Mouse (Mus musculus): Measurements from ENCODE around the gene Ccdc172. TPM values are rescaled to one million over a fixed set of nuclear protein-coding genes. Genes with fewer than 3 reads are reported as not detected.
A peak's percentile ranks its signal among the peaks of the same experiment; 100 is the strongest.

Gene Ccdc172
- not detected for total RNA-seq (2021)

GRCm38 (mm10) chr19:58511818-58512217 is at the start of gene Ccdc172:
Ccdc172 (plus strand) TSS chr19:58511993.
- intact Hi-C loops (cut with DNase I) = no loop called here
- DNase-seq = no peak

DNA sequence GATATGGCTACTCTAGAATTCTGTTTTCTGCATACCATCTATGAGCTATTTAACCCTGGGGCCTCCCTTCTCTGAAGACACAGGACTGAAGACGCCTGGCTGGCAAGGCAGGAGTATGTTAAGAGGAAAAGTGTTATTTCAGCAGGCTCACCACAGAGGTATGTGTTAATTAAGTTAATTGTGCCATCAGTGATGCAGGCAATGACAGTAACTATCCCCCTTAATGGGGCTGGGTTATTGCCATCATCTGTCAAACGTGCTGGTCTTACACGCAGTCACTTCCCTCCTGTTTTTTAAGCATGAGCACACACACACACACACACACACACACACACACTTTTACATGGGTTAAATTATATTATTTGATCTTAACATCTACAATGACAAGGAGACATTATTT is 48.0 kb upstream of the Ccdc172 start:
- intact Hi-C loops (cut with DNase I) = no loop called here

GRCm38 (mm10) chr19:58468331-58468730 is 43.5 kb upstream of the Ccdc172 start:
- intact Hi-C loops (cut with DNase I) = loop anchor here (2.0 to 5.0 kb wide), 6 partner anchors 156 to 814 kb away; no protein-coding TSS in a partner anchor
- DNase-seq = no peak

More for the DNA sequence above, 48.0 kb upstream of the Ccdc172 start:
- DNase-seq = no peak

DNA sequence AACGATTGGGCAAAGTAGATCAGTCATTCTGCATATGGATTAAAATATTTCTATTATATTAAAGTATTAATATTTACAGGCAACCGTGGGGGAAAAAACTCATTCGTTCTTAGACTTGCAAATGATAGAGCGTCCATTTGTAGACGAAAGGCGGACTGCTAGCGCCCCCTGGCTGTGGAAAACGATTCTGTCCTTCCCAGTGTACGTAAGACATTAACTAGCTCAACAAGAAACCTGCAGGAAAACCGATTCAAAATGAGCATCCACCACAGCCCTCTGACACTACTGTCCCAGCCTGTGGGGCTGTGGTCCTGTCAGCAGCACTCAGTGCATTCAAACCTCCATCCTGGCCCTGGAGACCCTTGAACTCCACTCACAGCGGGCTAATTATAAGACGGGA is 42.4 kb upstream of the Ccdc172 start:
- peak; percentile 80 to 92 for DNase-seq
- intact Hi-C loops (cut with DNase I) = loop anchor here (1.0 to 5.0 kb wide), 8 partner anchors 157 to 815 kb away; no protein-coding TSS in a partner anchor

DNA sequence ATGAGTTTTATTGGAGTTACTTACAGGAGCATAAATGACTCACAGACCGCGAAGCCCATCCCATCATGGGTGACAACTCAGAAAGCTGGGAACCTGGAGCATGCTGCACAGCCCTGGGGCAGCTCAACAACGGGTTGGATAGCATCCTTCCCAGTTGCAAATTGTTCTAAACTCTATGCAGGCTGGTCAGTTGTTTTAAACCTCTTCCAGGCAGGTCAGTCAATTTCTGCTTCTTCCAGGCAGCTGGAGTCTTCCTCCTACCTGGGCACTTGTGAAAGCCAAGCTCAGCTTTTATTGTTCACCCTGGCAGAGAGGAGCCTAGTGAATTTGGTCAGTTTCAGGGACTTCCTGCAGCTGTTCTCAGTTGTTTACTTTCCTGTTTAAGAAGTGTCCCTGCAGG is 37.5 kb upstream of the Ccdc172 start:
- intact Hi-C loops (cut with DNase I) = no loop called here
- no peak for DNase-seq

DNA sequence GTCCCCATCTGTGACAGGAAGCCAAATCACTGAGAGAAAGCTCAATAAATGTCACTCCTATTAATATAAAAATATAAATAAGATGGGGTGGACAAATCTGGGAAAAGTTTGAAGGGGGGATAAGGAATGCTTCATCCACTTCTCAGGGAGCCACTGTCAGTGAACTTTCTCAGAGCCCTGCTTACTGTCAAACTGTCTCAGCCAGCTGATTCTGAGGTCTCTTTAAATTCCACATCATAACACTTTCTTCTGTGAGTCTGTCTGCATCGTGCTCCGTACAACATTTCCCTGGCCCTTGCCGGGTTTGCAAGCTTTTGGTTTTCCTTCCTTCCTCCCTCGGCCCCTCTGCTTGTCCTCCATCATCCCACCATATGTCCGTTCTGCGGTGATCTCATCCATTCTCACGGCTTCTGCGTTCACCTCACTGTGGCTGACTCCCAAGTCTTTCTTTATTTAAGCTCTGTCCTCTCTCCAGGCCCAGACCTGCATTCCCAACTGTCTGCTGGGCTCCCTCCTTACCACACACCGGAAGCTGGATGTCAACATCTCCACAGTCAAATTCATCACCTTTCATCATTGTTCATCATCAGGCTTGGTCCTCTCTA is 29.3 kb upstream of the Ccdc172 start:
- DNase-seq = no peak

DNA sequence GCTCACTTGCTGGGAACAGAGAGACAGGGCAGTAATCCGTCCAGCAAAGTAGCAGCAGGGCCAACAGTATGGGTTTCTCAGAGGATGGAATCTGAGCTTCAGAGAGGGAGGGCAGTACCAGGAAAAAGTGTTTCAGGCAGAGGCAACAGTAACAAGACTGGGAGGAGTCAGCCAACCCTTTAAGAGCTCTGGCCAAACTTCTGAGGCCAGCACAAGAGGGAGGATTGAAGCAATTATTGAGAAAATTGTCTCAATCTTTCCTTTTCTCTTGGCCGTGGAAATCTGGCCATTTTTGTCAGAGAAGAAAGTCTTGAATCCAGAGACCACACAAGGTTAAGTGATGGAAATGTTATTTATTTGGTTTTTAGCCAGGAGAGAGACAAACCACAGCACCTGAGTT is 25.1 kb upstream of the Ccdc172 start:
- intact Hi-C loops (cut with DNase I) = no loop called here
- DNase-seq = no peak

More for the DNA sequence above, 29.3 kb upstream of the Ccdc172 start:
- intact Hi-C loops (cut with DNase I) = no loop called here

DNA sequence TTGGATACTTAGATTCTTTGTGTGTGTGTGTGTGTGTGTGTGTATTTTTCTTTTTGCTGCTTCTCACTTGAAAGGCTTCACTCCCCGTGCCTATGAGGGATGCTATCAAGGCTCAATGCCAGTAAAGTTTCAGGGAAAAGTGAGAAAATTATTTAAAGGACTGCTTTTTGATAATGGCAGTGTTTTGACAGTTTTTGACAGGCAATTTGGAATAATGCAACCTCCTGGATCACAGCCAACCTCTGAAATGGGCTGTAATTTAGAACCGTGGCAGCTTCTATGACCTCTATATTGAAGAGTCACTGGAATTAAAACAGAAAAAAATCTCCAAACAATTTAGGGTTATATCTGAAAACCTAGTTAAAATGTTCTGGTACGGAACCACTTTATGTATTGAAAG is 14.7 kb upstream of the Ccdc172 start:
- intact Hi-C loops (cut with DNase I) = no loop called here
- no peak for DNase-seq

DNA sequence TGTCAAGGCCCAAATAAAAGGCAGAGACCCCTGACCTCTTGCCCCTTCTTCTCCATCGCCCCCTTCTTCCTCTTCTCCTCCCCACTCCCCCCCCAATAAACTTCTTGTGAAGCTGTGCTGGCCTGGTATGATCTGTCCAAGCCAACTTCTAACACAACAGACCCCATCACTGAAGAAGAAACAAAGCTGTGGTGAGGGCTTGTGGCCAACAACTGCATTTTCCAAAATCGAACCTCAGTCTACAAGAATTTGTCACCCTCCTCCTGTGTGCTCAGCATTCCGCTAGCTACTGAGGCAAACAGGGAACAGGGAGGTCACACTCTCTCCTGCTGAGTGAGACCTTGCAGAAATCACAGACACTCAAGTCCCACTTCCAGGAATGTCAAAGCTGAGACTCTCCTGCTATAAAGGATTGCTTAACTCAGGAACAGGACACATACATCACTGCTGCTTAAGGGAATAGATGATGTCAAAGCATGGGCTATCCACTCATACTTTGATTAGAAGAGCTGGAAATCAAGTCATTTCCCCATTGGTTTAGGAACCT is 12.3 kb upstream of the Ccdc172 start:
- intact Hi-C loops (cut with DNase I) = no loop called here
- DNase-seq = no peak

DNA sequence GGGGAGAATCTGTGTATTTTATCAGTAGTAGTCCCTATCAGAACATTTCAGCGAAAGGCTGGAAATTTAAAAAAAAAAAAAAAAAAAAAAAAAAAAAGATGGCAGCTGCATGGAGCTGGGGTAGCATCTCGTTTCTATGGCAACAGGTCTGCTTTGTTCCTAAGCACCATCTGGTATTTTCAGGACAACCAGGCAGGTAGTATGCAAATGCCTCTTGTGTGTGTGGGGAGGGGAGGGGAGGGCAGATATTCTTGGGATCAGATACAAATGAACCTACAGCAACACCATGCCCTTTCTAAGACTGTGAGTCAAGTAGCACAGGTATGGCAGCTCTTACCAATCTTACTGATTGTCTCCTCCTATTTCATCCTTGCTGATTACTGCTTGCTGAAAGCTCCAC is 11.7 kb upstream of the Ccdc172 start:
- DNase-seq = no peak
- intact Hi-C loops (cut with DNase I) = no loop called here

DNA sequence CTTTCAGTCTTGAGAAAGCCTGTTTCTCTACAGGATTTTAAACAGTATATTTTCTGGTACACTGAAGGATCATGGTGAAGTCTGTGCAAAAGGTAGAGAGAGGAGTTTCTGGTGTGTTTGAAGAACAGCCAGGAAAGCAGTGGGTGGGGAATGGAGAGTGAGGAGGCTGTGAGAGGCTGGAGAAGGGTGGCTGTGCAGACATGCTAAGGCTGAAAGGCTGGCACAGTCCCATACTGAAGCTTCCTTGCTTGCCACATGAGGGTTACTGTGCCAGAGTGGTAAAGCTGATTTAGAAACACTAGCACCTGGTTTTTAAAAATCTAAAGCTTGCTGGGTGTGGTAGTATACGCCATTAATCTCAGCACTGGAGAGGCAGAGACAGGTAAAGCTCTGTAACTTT is 9.9 kb downstream of the Ccdc172 start:
- intact Hi-C loops (cut with DNase I) = no loop called here

DNA sequence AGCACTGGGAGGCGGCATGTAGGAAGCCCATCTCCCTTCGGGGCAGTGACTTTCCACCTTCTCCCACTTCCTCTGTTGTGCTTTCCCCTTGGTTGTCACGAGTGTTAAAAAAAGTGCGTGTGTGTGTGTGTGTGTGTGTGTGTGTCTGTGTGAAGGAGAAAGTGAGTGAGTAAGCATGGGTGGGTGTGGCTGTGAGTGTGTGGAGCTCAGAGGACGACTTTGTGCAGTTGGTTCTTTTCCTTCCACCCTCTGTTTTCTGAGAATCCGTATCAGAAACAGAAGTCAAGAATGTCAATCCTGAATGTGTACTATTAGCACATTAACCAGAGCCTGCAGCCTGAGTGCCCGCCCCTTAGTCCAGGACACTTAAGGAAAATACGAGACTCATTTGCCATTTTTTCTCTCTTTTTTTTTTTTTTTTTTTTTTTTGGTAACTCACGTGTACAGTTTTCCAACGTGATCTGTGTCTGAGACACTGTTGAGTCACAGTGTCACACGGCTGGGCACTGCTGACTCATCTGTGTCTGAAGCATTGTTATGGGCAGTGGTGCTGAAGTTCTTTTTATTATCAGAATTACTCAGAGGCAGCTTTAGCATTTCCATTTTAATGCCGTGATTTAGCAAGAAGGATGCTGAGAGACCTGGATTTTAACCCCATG is 12.1 kb downstream of the Ccdc172 start:
- intact Hi-C loops (cut with DNase I) = no loop called here

More for the DNA sequence above, 9.9 kb downstream of the Ccdc172 start:
- DNase-seq = no peak

DNA sequence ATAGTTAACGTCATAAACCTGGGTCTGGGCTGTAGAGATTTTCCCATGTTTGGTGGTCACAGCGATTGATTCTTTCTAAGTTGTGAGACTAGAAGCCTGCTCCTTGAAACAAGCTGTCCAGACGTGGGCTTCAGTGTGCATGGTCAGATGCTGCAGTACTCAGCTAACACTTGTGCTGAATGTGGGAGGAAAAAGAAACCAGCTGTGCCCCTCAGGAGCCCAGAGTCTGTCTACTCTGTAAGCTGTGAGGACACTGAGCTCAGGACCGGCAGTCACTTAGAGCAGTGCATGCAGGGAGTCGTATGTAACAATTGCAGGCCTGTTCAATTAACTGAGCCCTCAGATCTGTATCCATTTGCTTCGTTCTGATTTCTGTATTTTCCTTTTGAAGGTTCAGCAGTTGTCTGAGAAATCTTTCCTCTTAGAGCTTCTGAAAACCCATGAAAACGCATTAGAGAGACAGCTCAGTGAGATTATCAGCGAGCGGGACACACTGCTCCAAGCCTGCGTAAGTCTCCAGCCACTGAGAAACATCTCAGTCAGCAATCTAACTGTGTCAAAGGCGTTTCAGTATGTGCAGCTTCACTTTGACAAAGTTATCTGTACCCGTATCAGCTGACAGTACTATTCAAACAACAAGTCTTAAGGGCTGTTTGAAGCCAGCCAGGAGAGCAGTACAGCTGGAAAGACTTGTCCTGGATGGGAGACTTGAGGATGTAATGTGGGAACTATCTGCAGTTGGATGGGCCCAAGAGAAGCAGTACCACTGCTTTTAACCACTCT is 13.9 kb downstream of the Ccdc172 start:
- intact Hi-C loops (cut with DNase I) = no loop called here

More for the DNA sequence above, 12.1 kb downstream of the Ccdc172 start:
- no peak for DNase-seq

GRCm38 (mm10) chr19:58533077-58533476 is 21.3 kb downstream of the Ccdc172 start:
- DNase-seq = no peak
- intact Hi-C loops (cut with DNase I) = no loop called here

More for the DNA sequence above, 13.9 kb downstream of the Ccdc172 start:
- no peak for DNase-seq

DNA sequence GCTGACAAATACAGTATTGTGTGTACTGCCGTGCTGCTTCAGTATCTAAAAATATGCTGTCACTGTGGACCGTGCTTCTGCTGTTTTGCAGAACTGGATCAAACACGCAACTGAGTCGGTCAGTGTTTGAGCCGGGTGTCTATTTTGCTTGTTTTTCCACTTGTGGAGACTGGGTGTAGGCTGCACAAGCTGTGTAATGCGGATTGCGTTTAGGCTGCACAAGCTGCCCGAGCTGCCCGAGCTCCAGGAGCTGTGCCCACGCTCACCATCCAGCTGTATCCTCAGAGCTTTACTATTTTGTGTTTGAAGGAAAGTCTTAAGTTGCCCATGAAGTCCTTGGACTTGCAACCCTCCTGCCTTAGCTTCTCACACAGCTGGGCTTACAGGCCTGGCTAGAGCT is 24.9 kb downstream of the Ccdc172 start:
- intact Hi-C loops (cut with DNase I) = no loop called here
- no peak for DNase-seq

GRCm38 (mm10) chr19:58540396-58540795 is 28.6 kb downstream of the Ccdc172 start:
- intact Hi-C loops (cut with DNase I) = no loop called here
- no peak for DNase-seq

DNA sequence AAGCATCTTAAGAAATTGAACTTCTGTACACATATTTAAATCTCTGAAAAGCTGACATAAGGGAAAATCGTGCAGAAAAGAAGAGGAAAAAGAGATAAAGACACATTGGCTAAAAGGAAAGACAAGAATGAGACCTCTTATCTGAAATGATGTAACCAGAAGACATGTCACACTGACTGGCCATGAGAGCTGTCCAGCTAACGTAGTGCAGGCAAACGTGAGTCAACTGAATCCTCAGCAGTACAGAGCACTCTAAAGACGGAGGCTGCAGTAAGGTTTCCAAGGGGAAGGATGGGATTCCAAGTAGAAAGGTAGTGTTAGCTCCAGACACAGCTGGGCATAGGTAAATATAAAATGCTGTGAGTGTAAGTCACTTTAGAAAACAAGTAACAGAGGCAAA is 36.6 kb downstream of the Ccdc172 start:
- DNase-seq = no peak
- intact Hi-C loops (cut with DNase I) = no loop called here

- intact Hi-C loops (cut with DNase I) = no loop called here
- no peak for DNase-seq
Observed at GRCm38 (mm10) chr19:58550489-58550888, 38.7 kb downstream of the Ccdc172 start.

GRCm38 (mm10) chr19:58550916-58551315 is 39.1 kb downstream of the Ccdc172 start:
- no peak for DNase-seq
- intact Hi-C loops (cut with DNase I) = no loop called here

DNA sequence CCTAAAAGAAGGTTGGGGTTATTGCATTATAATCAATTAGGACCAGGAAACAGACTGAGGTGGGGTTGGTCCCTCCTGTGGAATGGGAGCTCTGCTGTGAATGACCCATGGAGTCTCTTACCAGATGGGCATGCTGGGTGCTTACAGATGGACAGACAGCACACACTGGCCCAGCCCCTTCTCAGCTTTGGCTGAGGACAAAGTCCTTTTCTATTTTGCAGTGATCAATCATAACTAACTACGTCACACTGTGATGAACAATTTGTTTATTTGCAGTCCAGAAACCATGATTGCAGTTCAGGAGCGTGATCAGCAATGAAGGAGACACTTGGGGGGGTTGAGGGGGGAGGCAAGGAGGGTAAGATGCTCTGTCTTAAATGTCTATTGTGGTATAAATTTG is 43.2 kb downstream of the Ccdc172 start:
- DNase-seq = no peak
- intact Hi-C loops (cut with DNase I) = no loop called here

DNA sequence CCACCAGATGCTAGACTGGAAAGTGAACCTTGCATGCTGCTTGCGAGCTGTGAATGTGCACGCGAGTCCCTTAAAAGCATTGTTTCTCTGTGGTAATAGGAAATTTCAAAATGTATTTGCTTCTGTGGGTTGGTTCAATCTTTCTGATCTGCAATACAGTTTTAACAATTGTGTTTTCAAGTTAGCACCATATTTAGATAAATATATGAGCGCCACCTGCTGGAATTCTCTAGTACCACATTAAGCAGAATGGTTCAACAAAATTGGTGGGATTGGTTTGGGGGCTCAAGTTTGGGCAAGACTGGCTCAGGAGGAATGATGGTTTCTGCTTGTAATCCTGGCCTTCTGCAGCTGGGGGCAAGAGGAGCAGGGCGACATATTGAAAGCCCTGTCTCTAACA is 46.6 kb downstream of the Ccdc172 start:
- intact Hi-C loops (cut with DNase I) = loop anchor here (2.0 kb wide), 1 partner anchor 814 kb away; no protein-coding TSS in a partner anchor
- peak; percentile 16 to 22 for DNase-seq

Measured in heart, postnatal 36 days (tissue).